Mouse (Mus musculus) retina, adult 2 months (tissue): ENCODE data around the gene Suv39h1.
"Not testable (repeated sequence)": the region's sequence is repeated elsewhere in the genome, so short reads cannot be mapped to it uniquely, and the experiment has no call there.

Experiments used
- DNase-seq: peaks from one replicate; pipeline ENCODE4 v3.0.0-alpha.2; 2012; ENCODE audit warnings: low read depth, low spot score

Gene Suv39h1

GRCm38 (mm10) chrX:8026811-8027210, 47.7 kb downstream of the Suv39h1 start:
- no peak for DNase-seq

- no peak for DNase-seq
These were observed 49.8 kb downstream of the Suv39h1 start for GRCm38 (mm10) chrX:8024795-8025194.

GRCm38 (mm10) chrX:8020111-8020778, 54.3 kb downstream of the Suv39h1 start:
- no peak for DNase-seq

GRCm38 (mm10) chrX:8018286-8018685, 56.3 kb downstream of the Suv39h1 start, which contains the start of gene Glod5:
Gene Glod5, minus strand, starts transcription at chrX:8018492.
- DNase-seq: no peak

GRCm38 (mm10) chrX:8017142-8017541, 57.4 kb downstream of the Suv39h1 start:
- peak; percentile 30 for DNase-seq

- not testable (repeated sequence) for DNase-seq
These were observed 58.9 kb downstream of the Suv39h1 start for GRCm38 (mm10) chrX:8015675-8016074.

GRCm38 (mm10) chrX:8013569-8014314, 60.8 kb downstream of the Suv39h1 start:
- DNase-seq: no peak

GRCm38 (mm10) chrX:8013157-8013556, 61.4 kb downstream of the Suv39h1 start:
- no peak for DNase-seq
